Mouse (Mus musculus) spleen, adult 2 months (tissue): ENCODE measurements around the gene Hibch.

Experiments used
- CTCF ChIP-seq: fragments of 200-500 bp; IDR thresholded peaks from 2 replicates; pipeline ENCODE4 v1.5.1; 2011; ENCODE audit warnings: mild to moderate bottlenecking, inconsistent platforms; ENCODE audit not compliant: insufficient read depth, insufficient read length, insufficient replicate concordance; ENCODE audit errors: extremely low read depth
- POLR2A ChIP-seq: fragments of 200-500 bp; IDR thresholded peaks from 2 replicates; pipeline ENCODE4 v1.6.1; 2011; ENCODE audit warnings: low read depth, low read length, inconsistent platforms

DNA sequence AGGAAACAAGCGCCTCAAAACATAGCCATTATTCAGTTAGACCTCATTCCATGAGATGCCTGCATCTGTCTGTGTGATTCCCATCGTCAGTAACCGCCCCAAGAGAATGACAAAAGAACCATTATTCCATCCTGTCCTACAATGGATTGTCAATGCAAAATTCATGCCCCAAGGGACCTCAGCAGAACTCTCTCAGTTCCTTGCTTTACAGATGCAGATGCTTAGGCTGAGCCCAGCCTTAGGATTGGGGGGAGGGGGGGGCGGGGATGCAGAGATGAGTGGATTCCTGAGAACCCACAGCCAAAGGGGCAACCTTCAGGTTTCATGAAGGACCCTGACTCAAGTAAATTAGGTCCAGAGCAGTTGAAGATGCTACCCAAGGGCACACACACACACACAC lies 108.8 kb downstream of the Hibch start:
- TF ChIP-seq POLR2A (no peak), CTCF (no peak)
